Mouse (Mus musculus) megakaryocyte, embryonic 14.5 days (primary cell): ENCODE results near the gene Gm17455. TPM values are rescaled to one million over a fixed set of nuclear protein-coding genes. Genes with fewer than 3 reads are reported as not detected.
A peak's percentile ranks its signal among the peaks of the same experiment; 100 is the strongest.

ENCODE experiments used
- H3K27me3 ChIP-seq: replicated peaks from 2 replicates; pipeline ENCODE3; 2012; ENCODE audit warnings: inconsistent platforms
- H3K36me3 ChIP-seq: replicated peaks from 2 replicates; pipeline ENCODE3; 2012; ENCODE audit warnings: low read length, inconsistent platforms, mixed read lengths
- H3K4me1 ChIP-seq: 2 replicates; pipeline ENCODE4 v1.6.1; 2012; ENCODE audit warnings: inconsistent platforms
- H3K4me3 ChIP-seq: replicated peaks from 2 replicates; pipeline ENCODE3; 2012; ENCODE audit warnings: moderate library complexity, mild to moderate bottlenecking, inconsistent platforms
- H3K9me3 ChIP-seq: 2 replicates; pipeline ENCODE4 v1.6.1; 2012; ENCODE audit warnings: inconsistent platforms
- FLI1 ChIP-seq: IDR thresholded peaks from 2 replicates; pipeline ENCODE4 v1.6.1; 2012; ENCODE audit warnings: low read length, inconsistent platforms, mixed read lengths
- GATA1 ChIP-seq: IDR thresholded peaks from 3 replicates; pipeline ENCODE4 v1.6.1; 2012; ENCODE audit warnings: mixed read lengths, low read length, inconsistent platforms, borderline replicate concordance
- polyA plus RNA-seq: library from polyadenylated mRNA; stranded (reverse); fragments of >175 nt; gene quantifications from 2 replicates; pipeline ENCODE4 v1.2.3, GENCODE M21; 2012; ENCODE audit warnings: low replicate concordance; ENCODE audit not compliant: insufficient read depth

Gene Gm17455
- polyA plus RNA-seq, 1 experiment = 0.44 TPM

GRCm38 (mm10) chr10:60371596-60372386 is 27.7 kb upstream of the Gm17455 start:
- peaks cover 98% of the 10 kb centered on the region for H3K4me1 ChIP-seq
- TF ChIP-seq GATA1 (no peak), FLI1 (no peak)
- H3K36me3 ChIP-seq = peaks cover 86% of the 10 kb centered on the region
- no peaks in the 10 kb centered on the region for H3K27me3 ChIP-seq
- H3K9me3 ChIP-seq = no peaks in the 10 kb centered on the region
- H3K4me3 ChIP-seq = peak overlapping the region; percentile 82

DNA sequence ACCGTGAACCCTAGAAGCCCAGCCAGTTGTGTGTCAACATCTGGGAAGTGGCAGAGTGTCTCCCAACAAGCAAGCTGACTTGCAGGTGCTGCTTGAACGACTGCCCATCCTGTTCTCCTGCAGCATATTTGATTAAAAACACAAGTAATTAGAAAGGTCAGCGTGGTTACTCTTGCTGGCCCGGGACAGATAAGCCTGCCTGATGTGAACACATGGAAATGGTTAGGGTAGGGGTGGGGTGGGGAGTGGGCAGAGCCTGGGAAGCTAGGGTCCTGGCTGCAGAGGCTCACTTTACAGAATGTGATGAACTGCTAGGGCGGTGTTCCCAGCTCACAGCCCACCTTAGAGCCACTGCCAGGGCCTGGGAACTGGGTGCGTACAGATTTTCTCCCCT is 26.0 kb upstream of the Gm17455 start:
- no peaks in the 10 kb centered on the region for H3K27me3 ChIP-seq
- TF ChIP-seq GATA1 (no peak), FLI1 (no peak)
- H3K36me3 ChIP-seq = peaks cover 85% of the 10 kb centered on the region
- H3K4me3 ChIP-seq = peak overlapping the region; percentile 53
- H3K4me1 ChIP-seq = peaks cover 94% of the 10 kb centered on the region
- H3K9me3 ChIP-seq = no peaks in the 10 kb centered on the region

DNA sequence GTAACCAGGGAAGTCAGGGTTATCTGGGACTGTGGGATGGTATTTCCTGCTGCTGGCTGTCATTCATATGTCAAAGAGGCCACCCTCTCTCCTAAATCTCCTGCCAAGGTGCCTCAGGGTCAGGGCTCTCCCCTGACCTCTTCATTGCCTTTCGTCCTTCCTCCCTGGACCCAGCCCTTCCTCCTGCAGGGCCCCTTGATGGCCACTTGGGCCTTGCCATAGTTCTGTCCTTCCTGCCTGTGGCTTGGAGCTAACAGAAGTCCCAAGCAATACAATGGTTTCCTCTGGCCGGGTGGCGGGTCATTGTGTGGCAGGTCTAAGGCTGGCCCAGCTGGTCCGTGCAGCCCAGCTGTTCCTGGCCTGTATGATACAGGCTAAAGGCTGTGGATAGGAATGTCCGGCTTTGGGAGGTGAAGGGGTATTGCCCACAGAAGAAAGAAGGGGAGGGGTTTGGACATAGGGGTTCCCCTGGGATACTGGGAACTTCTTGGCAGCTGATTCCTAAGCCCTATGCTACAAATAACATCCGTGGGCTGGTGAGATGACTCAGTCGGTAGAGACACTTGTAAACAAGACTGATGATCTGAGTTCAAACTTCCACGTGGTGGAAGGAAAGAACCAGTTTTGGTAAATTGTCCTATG is 25.5 kb upstream of the Gm17455 start:
- no peaks in the 10 kb centered on the region for H3K9me3 ChIP-seq
- no peaks in the 10 kb centered on the region for H3K27me3 ChIP-seq
- H3K36me3 ChIP-seq = peaks cover 85% of the 10 kb centered on the region
- peak overlapping the region; percentile 18 for H3K4me3 ChIP-seq
- peaks cover 92% of the 10 kb centered on the region for H3K4me1 ChIP-seq
- TF ChIP-seq GATA1 (no peak), FLI1 (no peak)

DNA sequence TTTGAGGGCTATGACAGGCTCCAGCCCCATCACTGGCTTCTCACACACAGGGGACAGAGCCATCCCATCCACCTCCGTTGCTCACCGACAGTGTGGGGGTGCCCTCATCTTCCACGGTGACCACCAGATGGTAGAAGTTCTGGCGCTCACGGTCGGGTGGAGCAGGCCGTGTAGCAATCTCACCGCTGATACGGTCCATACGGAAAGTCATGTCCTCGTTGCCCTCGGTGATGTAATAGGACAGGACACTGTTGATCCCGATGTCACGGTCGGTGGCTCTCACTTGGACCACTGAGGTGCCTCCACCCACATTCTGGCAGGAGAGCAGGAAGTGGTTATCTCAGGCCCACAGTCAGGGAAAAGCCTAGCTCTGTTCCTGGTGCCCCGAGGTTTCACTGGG is 22.8 kb upstream of the Gm17455 start:
- H3K36me3 ChIP-seq = peaks cover 79% of the 10 kb centered on the region
- H3K4me3 ChIP-seq = peak overlapping the region; percentile 29
- no peaks in the 10 kb centered on the region for H3K9me3 ChIP-seq
- no peak for TF ChIP-seq FLI1
- TF ChIP-seq GATA1 = no peak
- H3K4me1 ChIP-seq = peaks cover 92% of the 10 kb centered on the region
- no peaks in the 10 kb centered on the region for H3K27me3 ChIP-seq

GRCm38 (mm10) chr10:60379419-60379957 is 20.0 kb upstream of the Gm17455 start:
- H3K9me3 ChIP-seq = no peaks in the 10 kb centered on the region
- peaks cover 78% of the 10 kb centered on the region for H3K36me3 ChIP-seq
- H3K4me3 ChIP-seq = no peak overlapping the region
- TF ChIP-seq FLI1 (no peak), GATA1 (no peak)
- H3K27me3 ChIP-seq = peaks cover 9% of the 10 kb centered on the region
- H3K4me1 ChIP-seq = peaks cover 79% of the 10 kb centered on the region

DNA sequence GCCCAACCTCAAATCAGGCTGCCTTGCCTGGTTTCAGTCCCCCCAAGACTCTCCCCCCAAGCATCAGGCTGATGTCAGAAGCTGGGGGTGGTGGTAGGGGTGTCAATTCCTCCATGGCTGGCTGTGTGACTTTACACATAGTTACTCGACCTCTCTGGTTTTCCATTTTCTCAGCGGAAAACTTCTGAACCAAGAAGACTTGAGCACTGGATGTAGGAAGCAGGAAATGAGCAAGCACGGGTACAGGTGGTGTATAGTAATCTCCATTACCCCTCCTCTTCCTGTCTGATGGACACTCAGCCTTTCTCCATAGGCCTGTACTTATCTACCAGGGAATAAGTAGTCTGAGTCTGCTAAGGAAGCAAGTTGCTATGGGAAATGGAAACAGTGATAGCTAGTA is 19.3 kb upstream of the Gm17455 start:
- Histone ChIP-seq H3K4me3 (no peak overlapping the region), H3K9me3 (no peaks in the 10 kb centered on the region), H3K36me3 (peaks cover 80% of the 10 kb centered on the region), H3K27me3 (peaks cover 11% of the 10 kb centered on the region), H3K4me1 (peaks cover 73% of the 10 kb centered on the region)
- no peak for TF ChIP-seq FLI1

GRCm38 (mm10) chr10:60381142-60381925 is 18.2 kb upstream of the Gm17455 start:
- no peak for TF ChIP-seq FLI1
- no peak for TF ChIP-seq GATA1
- H3K4me1 ChIP-seq = peaks cover 63% of the 10 kb centered on the region

DNA sequence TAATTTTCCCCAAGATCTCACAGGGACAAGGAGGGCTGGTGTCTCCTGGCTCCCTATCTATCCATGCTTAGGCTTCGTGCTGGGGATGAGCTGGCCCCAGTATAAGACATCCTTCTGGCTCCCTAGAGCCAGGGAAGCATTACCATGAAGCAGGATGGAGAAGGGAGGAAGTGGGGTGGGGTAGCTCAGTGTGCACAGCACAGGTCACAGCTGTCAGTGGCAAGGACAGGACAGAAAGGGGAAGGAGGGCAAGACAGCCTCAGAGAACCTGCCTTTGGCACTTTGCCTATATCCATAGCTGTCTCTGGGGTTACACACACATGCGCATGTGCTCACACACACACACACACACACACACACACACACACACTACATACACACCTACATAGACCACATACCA is 11.2 kb upstream of the Gm17455 start:
- TF ChIP-seq FLI1 (no peak), GATA1 (no peak)
- H3K4me3 ChIP-seq = peak overlapping the region; percentile 62
- H3K27me3 ChIP-seq = peaks cover 2% of the 10 kb centered on the region
- H3K9me3 ChIP-seq = no peaks in the 10 kb centered on the region
- peaks cover 53% of the 10 kb centered on the region for H3K4me1 ChIP-seq
- peaks cover 55% of the 10 kb centered on the region for H3K36me3 ChIP-seq

More at GRCm38 (mm10) chr10:60381142-60381925, 18.2 kb upstream of the Gm17455 start:
- Histone ChIP-seq H3K36me3 (peaks cover 79% of the 10 kb centered on the region), H3K27me3 (peaks cover 11% of the 10 kb centered on the region), H3K9me3 (no peaks in the 10 kb centered on the region), H3K4me3 (peak overlapping the region; percentile 24)

DNA sequence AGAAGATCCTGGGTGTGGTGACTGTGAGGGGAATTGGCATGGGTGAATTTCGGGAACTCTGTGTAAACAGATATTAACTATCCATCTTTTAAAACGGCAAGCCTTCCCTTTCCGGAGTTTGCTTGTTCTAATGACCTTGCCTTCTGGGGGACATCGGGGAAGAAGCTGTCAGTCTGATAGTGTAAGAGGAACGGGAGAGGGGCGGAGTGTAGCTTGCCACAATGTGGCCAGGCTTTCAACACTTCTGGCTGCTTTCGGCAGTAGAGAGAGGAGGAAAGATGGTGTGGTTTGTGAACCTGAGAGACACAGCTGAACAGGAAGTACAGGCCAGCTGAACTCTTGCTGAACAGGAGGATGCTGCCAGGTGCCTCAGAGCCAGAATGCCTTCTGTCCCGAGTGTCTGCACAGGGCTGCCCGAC is 10.1 kb upstream of the Gm17455 start:
- Histone ChIP-seq H3K4me3 (peak overlapping the region; percentile 86), H3K4me1 (peaks cover 55% of the 10 kb centered on the region), H3K36me3 (peaks cover 50% of the 10 kb centered on the region), H3K27me3 (peaks cover 2% of the 10 kb centered on the region), H3K9me3 (no peaks in the 10 kb centered on the region)
- TF ChIP-seq FLI1 (no peak), GATA1 (no peak)
